Mouse (Mus musculus): ENCODE data around the gene S100b.

DNA sequence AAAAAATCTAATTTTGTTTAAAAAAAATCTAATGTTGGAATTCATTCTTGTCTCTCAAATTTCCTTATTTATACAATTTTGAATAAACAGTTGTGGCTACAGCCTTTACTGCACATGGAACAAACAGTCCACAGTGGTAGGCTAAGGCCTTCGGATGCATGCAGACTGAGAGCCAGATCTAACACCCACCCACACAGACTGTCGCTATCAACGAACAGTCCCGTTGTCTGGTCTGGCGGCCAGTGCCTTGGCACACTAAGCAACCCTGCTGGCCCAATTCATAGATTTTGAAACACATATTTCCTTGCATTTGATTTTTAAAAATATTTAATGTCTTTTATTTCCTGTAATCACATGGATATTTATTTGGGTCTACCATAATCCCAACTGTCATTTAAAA lies 46.5 kb downstream of the S100b start:
- TF ChIP-seq CTCF (IDR thresholded peaks at IDR 0.05; ENCODE audit: low read depth, low read length) = no peak
- TF ChIP-seq GATA1 (IDR thresholded peaks at IDR 0.05; ENCODE audit: borderline replicate concordance, low read length) = no peak
- TF ChIP-seq POLR2AphosphoS5 (IDR thresholded peaks at IDR 0.05; ENCODE audit: insufficient replicate concordance, low read depth, low read length) = no peak
- TF ChIP-seq TAL1 (conservative IDR thresholded peaks at IDR 0.05; ENCODE audit: low read depth, low read length) = no peak
